Mouse (Mus musculus): ENCODE measurements around the gene Gbf1.

The Gbf1 gene

DNA sequence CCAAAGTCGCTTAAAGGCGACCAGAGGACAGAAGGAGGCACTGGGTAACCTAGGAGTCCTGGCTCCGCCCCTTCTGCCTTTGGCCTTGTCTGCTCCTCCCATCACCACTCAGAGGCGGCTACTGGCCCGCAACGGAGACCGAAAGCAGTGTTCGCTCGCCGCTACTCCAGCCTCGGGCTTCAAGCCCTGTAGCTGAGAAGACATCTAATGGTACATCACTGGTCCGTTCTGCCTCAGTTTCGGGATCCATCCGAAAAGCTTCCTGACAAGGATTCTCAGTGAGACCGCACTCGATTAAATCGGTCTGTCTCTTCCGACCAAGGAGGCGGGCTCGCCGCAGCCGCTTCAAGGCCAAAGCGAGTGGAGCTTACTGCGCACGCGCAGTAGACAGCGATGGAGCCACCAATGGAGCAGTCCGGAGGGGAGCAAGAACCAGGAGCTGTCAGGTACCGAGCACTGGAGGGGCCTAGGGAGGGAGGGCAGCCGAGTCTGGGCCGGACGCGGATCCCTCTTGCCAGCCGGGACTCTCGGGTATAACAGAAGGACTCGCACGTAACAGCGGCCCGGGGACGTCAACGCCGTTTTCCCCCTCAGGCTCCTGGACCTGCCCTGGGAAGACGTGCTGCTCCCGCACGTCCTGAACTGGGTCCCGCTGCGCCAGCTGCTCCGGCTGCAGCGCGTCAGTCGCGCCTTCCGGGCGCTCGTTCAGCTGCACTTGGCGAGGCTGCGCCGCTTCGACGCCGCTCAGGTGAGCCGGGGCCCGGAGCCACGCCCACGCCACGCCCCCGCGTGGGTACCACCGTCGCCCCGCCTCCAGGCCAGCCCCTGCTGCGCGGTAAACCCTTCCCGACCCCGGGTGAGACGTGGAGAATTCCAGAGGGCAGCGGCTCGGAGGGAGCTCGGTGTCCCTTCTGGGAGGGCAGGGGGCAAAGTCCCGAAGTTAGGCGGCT lies 176.0 kb downstream of the Gbf1 start, which contains the start of gene Fbxl15:
TSS of gene Fbxl15 (plus strand) at position 104 of the 950 bp plus-strand sequence.
- peak; percentile 94 for DNase-seq (ENCODE audit: extremely low spot score, low read depth, low spot score)

DNA sequence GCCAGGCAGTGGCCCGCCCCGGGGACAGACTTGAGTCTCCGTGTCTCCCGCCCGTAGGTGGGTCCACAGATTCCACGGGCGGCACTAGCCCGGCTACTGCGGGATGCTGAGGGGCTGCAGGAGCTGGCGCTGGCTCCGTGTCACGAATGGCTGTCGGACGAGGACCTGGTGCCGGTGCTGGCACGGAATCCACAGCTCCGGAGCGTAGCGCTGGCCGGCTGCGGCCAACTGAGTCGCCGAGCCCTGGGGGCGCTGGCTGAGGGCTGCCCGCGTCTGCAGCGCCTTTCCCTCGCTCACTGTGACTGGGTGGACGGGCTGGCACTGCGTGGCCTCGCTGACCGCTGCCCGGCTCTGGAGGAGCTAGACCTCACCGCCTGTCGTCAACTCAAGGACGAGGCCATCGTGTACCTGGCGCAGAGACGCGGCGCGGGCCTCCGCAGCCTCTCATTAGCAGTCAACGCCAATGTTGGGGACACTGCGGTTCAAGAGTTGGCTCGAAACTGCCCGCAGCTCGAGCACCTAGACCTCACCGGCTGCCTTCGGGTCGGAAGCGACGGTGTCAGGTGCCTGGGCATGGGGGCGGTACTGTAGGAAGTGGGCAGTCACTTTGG lies 176.8 kb downstream of the Gbf1 start:
- DNase-seq (ENCODE audit: extremely low spot score, low read depth, low spot score): no peak

DNA sequence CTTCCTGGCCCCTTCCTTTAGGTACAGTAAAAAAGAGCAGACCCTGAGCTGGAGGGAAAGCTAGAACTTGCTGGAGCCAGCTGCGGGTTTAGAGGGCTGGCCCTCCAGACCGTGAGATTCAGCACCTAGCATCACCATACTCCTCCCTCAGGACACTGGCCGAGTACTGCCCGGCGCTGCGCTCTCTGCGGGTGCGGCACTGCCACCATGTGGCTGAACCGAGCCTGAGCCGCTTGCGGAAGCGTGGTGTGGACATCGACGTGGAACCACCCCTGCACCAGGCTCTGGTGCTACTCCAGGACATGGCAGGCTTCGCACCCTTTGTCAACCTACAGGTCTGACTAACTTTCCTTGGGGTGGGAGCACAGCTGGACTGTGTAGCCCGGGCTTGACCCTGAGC lies 177.6 kb downstream of the Gbf1 start:
- DNase-seq (ENCODE audit: extremely low spot score, low read depth, low spot score): no peak

DNA sequence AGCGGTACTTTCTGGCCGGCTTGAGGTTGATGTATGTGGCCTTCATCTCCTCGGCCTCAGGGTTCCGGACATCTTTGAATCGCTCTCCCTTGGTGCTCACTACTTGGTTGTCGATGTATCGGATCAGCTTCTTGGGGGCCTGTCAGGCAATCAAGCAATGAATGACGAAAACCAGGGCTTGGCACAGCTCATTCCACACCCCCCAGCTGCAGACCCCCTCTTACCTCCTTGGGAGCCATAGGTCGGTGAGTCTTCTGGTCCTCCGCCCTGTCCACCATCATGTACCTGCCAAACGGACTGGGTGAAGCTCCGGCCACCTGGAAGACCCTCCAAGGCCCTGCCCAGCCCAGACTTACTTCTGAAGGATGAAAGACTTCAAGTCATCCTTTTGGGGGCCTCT lies 178.4 kb downstream of the Gbf1 start:
- no peak for DNase-seq (ENCODE audit: extremely low spot score, low read depth, low spot score)

DNA sequence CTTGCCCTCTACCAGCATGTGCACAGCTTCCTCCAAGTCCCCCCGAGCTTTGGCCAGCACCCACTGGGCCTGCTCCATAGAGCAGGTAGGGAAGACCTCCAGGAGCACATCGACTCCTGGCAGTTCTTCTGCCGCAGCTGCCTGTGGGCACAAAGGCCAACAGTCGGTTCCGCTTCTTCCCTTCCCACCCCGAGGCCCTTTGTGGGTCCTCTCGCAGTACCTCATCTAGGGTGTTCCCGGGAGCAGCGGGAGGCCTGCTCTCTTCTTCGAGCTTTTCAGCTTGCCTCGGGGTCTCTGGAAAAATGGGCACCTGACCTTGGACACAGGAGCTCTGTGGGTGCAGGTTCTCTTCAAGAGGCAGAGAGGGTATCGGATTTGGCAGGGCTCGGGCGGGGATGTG lies 179.0 kb downstream of the Gbf1 start:
- no peak for DNase-seq (ENCODE audit: extremely low spot score, low read depth, low spot score)

DNA sequence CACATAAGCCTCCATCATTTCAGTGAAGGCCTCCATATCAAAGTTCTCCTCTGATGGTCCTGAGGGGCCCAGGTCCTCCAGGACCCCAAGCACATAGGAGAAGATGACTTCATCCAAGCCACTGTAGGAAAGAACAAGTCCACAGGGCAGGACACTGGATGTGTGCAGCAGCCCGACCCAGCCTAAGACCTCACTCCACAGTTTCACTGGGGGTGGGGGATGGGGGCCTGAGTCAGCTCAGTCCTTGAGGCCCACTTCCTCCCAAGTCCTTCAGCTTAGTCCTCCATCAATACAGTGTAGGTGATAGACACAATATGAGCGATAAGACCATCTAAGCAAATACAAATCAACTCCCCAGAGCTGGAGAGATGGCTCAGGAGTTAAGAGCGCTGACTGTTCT lies 179.6 kb downstream of the Gbf1 start:
- DNase-seq (ENCODE audit: extremely low spot score, low read depth, low spot score): no peak

DNA sequence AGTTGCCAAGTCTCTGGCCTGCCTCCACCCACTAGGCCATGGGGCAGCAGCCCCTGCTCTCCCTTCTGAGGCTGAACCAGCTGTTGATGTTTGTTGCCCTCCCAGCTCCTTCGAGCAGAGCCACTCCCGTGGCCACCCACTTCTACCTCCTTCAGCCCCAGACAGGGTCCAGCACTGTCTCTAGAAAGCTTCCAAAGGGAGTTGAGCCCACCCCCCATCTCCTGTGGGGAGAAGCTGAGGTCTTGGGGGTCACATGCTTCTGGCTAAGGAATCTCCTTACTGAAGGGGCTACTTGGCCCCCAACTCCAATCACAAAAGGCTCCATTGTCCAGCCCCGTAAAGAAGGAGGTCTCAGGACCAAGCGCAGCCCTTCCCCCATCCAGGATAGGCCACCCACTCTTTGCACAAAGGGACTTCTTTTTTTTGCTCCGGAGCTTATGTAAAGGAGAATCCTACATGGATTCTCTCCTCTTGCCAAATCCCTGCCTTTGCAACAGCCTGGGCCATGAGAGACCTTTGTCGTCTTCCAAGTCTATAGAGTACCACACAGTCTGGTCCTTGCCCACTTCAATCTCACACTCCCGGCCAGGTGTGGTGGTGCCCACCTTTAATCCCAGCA lies 180.5 kb downstream of the Gbf1 start:
- DNase-seq (ENCODE audit: extremely low spot score, low read depth, low spot score): no peak

DNA sequence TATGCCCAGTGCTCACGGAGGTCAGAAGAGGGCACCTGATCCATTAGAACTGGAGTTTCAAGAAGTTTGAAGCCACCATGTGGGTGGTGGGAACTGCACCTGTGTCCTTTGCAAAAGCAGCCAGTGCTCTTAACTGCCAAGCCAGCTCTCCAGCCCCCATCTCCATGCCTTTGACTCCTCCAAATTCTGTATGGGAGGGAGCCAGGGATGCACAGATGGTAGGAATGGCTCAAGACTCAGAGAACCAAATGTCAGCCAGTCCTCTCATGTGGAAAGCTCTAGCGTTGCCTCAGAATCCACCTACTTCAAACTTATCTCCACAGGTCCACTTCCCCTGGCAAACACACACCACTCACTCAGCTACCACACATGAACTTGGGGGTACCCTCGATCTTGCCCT lies 181.6 kb downstream of the Gbf1 start:
- no peak for DNase-seq (ENCODE audit: extremely low spot score, low read depth, low spot score)
